Comparison of ENCODE assay signal across 8 mouse cellular contexts in the genomic region with DNA sequence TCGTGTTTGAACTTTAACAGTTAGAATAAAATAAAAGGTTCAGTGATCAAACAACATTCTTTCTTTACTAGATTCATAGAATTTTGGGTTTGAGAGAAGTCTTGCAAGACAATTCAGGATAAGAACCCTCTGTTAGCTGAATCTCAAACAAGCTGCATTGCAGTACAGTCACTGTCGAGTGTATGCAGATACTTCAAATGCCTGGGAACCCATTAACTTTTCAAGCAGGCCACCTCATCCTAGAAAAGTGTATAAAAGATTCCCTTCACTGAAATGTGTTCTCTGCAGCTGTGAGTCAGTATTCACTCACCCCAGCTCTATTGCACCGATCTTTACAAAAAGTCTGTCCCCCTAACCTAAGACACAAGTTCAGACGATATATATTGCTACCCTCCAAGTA. TPM values are rescaled to one million over a fixed set of nuclear protein-coding genes. Genes with fewer than 3 reads are reported as not detected.
DNase-seq lines count a peak whose midpoint lies in the region; ATAC-seq and TF ChIP-seq lines count a peak whose summit lies in the region.

No protein-coding gene starts in this region.

- H3K4me1 ChIP-seq in embryonic facial prominence, embryonic 11.5 days (ENCODE audit: control insufficient read depth, insufficient read depth, low read length) = no peaks in the 10 kb centered on the region
- H3K4me1 ChIP-seq in intestine, postnatal 0 days (replicated peaks; ENCODE audit: control insufficient read depth, insufficient read depth, low read length) = no peaks in the 10 kb centered on the region; the same call in 1 of the 2 replicates
- peaks cover 24% of the 10 kb centered on the region for H3K4me1 ChIP-seq in neural tube, embryonic 13.5 days (replicated peaks)

- no peak for TF ChIP-seq CTCF in left cerebral cortex, adult 2 months (IDR thresholded peaks at IDR 0.05)
- TF ChIP-seq CTCF in intestine, postnatal 0 days (IDR thresholded peaks at IDR 0.05; ENCODE audit: low read depth) = no peak

- H3K27me3 ChIP-seq in embryonic facial prominence, embryonic 11.5 days (ENCODE audit: control insufficient read depth, insufficient read depth, low read length) = no peaks in the 10 kb centered on the region
- H3K27me3 ChIP-seq in intestine, postnatal 0 days (replicated peaks; ENCODE audit: control insufficient read depth, insufficient read depth, low read length) = no peaks in the 10 kb centered on the region
- H3K27me3 ChIP-seq in neural tube, embryonic 13.5 days = 0 out of 2 replicates have a peak, but pooled peaks cover 12% of the 10 kb centered on the region

- H3K4me3 ChIP-seq in left cerebral cortex, adult 2 months = peak overlapping the region; percentile 65
- 0 out of 2 replicates have a peak overlapping the region, but pooled peaks have one; percentile 84 for H3K4me3 ChIP-seq in embryonic facial prominence, embryonic 11.5 days (ENCODE audit: low read depth, low read length)
- peak overlapping the region; percentile 82 for H3K4me3 ChIP-seq in intestine, postnatal 0 days (ENCODE audit: low read depth, low read length)
- H3K4me3 ChIP-seq in neural tube, embryonic 13.5 days = peak overlapping the region; percentile 61

- H3K4me2 ChIP-seq in embryonic facial prominence, embryonic 11.5 days (ENCODE audit: low read depth, low read length) = peak overlapping the region; percentile 51; the same call in 1 of the 2 replicates
- peak overlapping the region; percentile 80 for H3K4me2 ChIP-seq in intestine, postnatal 0 days (replicated peaks; ENCODE audit: low read depth)
- H3K4me2 ChIP-seq in neural tube, embryonic 13.5 days = peak overlapping the region; percentile 89

- H3K9ac ChIP-seq in embryonic facial prominence, embryonic 11.5 days (replicated peaks; ENCODE audit: low read length) = no peak overlapping the region
- H3K9ac ChIP-seq in intestine, postnatal 0 days (ENCODE audit: low read depth, low read length) = no peak overlapping the region; the same call in 1 of the 2 replicates
- peak overlapping the region; percentile 80 for H3K9ac ChIP-seq in neural tube, embryonic 13.5 days

- H3K9me3 ChIP-seq in embryonic facial prominence, embryonic 11.5 days (replicated peaks; ENCODE audit: control insufficient read depth, low read length) = no peaks in the 10 kb centered on the region
- H3K9me3 ChIP-seq in intestine, postnatal 0 days (ENCODE audit: control insufficient read depth) = no peaks in the 10 kb centered on the region
- H3K9me3 ChIP-seq in neural tube, embryonic 13.5 days = no peaks in the 10 kb centered on the region

- no peak for ATAC-seq in embryonic facial prominence, embryonic 11.5 days (replicated peaks; ENCODE audit: insufficient number of reproducible peaks, low FRiP score, low TSS enrichment, low read depth)
- no peak for ATAC-seq in intestine, postnatal 0 days
- no peak for ATAC-seq in neural tube, embryonic 13.5 days (ENCODE audit: low read depth)

- H3K27ac ChIP-seq in left cerebral cortex, adult 2 months = no peak overlapping the region; the same call in 1 of the 2 replicates
- no peak overlapping the region for H3K27ac ChIP-seq in embryonic facial prominence, embryonic 11.5 days (replicated peaks; ENCODE audit: low read depth, low read length)
- H3K27ac ChIP-seq in intestine, postnatal 0 days (ENCODE audit: low read depth, low read length) = no peak overlapping the region
- no peak overlapping the region for H3K27ac ChIP-seq in neural tube, embryonic 13.5 days (replicated peaks)

- intact Hi-C loops in left cerebral cortex, adult 2 months (cut with DNase I) = loop anchor here (2.0 kb wide), 1 partner anchor 127 kb away; a partner anchor contains a TSS

- WGBS in embryonic facial prominence, embryonic 11.5 days = 63% methylated on average over 4 of the region's 4 CpGs
- 52% methylated on average over 4 of the region's 4 CpGs for WGBS in intestine, postnatal 0 days
- WGBS in neural tube, embryonic 13.5 days = 79% methylated on average over 4 of the region's 4 CpGs

- no peak for DNase-seq in left cerebral cortex, adult 2 months (ENCODE audit: extremely low spot score in 1 of 2, low spot score in 2 of 2)
- DNase-seq in left cerebral cortex, adult 18-20 months (ENCODE audit: low spot score in 2 of 2) = no peak
- no peak for DNase-seq in embryonic facial prominence, embryonic 11.5 days (ENCODE audit: low spot score)
- no peak for DNase-seq in thymus, postnatal 14 days
- no peak for DNase-seq in adrenal gland, postnatal 14 days
- DNase-seq in urinary bladder, postnatal 36 days (ENCODE audit: low spot score in 2 of 2) = no peak

- H3K36me3 ChIP-seq in embryonic facial prominence, embryonic 11.5 days (replicated peaks; ENCODE audit: control insufficient read depth, insufficient read depth, low read depth, low read length) = 0 out of 2 replicates have a peak, but pooled peaks cover 3% of the 10 kb centered on the region
- H3K36me3 ChIP-seq in intestine, postnatal 0 days (ENCODE audit: control insufficient read depth, insufficient read depth) = 0 out of 2 replicates have a peak, but pooled peaks cover 7% of the 10 kb centered on the region
- H3K36me3 ChIP-seq in neural tube, embryonic 13.5 days = peaks cover 32% of the 10 kb centered on the region

RNA-seq across cellular contexts. Expression of a gene that starts 1.2 kb away (rescaled TPM):
- total RNA-seq in left cerebral cortex, adult 2 months (2021) = 100 to 1,000 TPM; 121 to 126 TPM
- 100 to 1,000 TPM; 123 to 125 TPM for total RNA-seq in left cerebral cortex, adult 18-20 months (2021)
- polyA plus RNA-seq in embryonic facial prominence, embryonic 11.5 days (2014; fragmentation: Nextera tagmentation; extraction: Ambion mirVana) = 62.1 and 67.0 TPM in 2 replicates
- polyA plus RNA-seq in intestine, postnatal 0 days (2015; fragmentation: Nextera tagmentation; extraction: Ambion mirVana) = 26.9 and 28.2 TPM in 2 replicates
- polyA plus RNA-seq in neural tube, embryonic 13.5 days (2015; fragmentation: Nextera tagmentation; extraction: Ambion mirVana) = 117 and 124 TPM in 2 replicates
- total RNA-seq in adrenal gland, postnatal 14 days (2021) = 47.5 and 47.9 TPM in 2 replicates
